Mouse (Mus musculus) adrenal gland, postnatal 36 days (tissue): Measurements from ENCODE around the gene Cacna1e. TPM values are rescaled to one million over a fixed set of nuclear protein-coding genes. Genes with fewer than 3 reads are reported as not detected.

ENCODE experiments used
- DNase-seq, 2 experiments: peaks; one replicate each; pipeline ENCODE4 v3.0.0; 2021; ENCODE audit warnings: mixed read lengths in 1 of 2
- total RNA-seq, 2 experiments: library from RNA; stranded (reverse); gene quantifications; 2 replicates each; pipeline ENCODE4 v1.2.3; 2021

The Cacna1e gene
- total RNA-seq, 2 experiments from 2014 or later: 0.10 to 0.13 TPM

- DNase-seq: no peak
These were observed 372.6 kb downstream of the Cacna1e start for GRCm38 (mm10) chr1:154511736-154512135.

- DNase-seq: no peak
These were observed 380.3 kb downstream of the Cacna1e start for GRCm38 (mm10) chr1:154504005-154504404.

GRCm38 (mm10) chr1:154500869-154501268 is 383.4 kb downstream of the Cacna1e start:
- DNase-seq: no peak

GRCm38 (mm10) chr1:154500187-154500866 is 384.0 kb downstream of the Cacna1e start:
- DNase-seq: no peak

GRCm38 (mm10) chr1:154498821-154499220 is 385.5 kb downstream of the Cacna1e start:
- DNase-seq: no peak

- no peak for DNase-seq
These were observed 393.2 kb downstream of the Cacna1e start for GRCm38 (mm10) chr1:154491071-154491470.

GRCm38 (mm10) chr1:154476671-154477070 is 407.6 kb downstream of the Cacna1e start:
- no peak for DNase-seq

GRCm38 (mm10) chr1:154475706-154476105 is 408.6 kb downstream of the Cacna1e start:
- no peak for DNase-seq

- DNase-seq: peak in 1 of 2 experiments; percentile 22
These were observed 410.1 kb downstream of the Cacna1e start for GRCm38 (mm10) chr1:154474156-154474555.

- DNase-seq: no peak
These were observed 417.0 kb downstream of the Cacna1e start for GRCm38 (mm10) chr1:154467265-154467664.

GRCm38 (mm10) chr1:154461521-154461920 is 422.8 kb downstream of the Cacna1e start:
- peak; percentile 23 to 44 for DNase-seq

- DNase-seq: no peak
These were observed 424.2 kb downstream of the Cacna1e start for GRCm38 (mm10) chr1:154460067-154460466.

- DNase-seq: no peak
These were observed 425.7 kb downstream of the Cacna1e start for GRCm38 (mm10) chr1:154458601-154459000.

- no peak for DNase-seq
These were observed 433.5 kb downstream of the Cacna1e start for GRCm38 (mm10) chr1:154450799-154451198.

GRCm38 (mm10) chr1:154446456-154446855 is 437.8 kb downstream of the Cacna1e start:
- no peak for DNase-seq

- DNase-seq: no peak
These were observed 450.8 kb downstream of the Cacna1e start for GRCm38 (mm10) chr1:154433520-154433919.

GRCm38 (mm10) chr1:154433112-154433511 is 451.2 kb downstream of the Cacna1e start:
- DNase-seq: no peak

GRCm38 (mm10) chr1:154428276-154428675 is 456.0 kb downstream of the Cacna1e start:
- DNase-seq: no peak

- peak in 1 of 2 experiments; percentile 2 for DNase-seq
These were observed 466.0 kb downstream of the Cacna1e start for GRCm38 (mm10) chr1:154418278-154418677.

GRCm38 (mm10) chr1:154416384-154417155 is 467.7 kb downstream of the Cacna1e start:
- DNase-seq: no peak

GRCm38 (mm10) chr1:154415826-154416225 is 468.5 kb downstream of the Cacna1e start:
- DNase-seq: peak in 1 of 2 experiments; percentile 5

- DNase-seq: no peak
These were observed 471.2 kb downstream of the Cacna1e start for GRCm38 (mm10) chr1:154413138-154413537.

- DNase-seq: no peak
These were observed 475.2 kb downstream of the Cacna1e start for GRCm38 (mm10) chr1:154409051-154409450.
